ENCODE assay signal across 9 mouse cellular contexts in the genomic region with DNA sequence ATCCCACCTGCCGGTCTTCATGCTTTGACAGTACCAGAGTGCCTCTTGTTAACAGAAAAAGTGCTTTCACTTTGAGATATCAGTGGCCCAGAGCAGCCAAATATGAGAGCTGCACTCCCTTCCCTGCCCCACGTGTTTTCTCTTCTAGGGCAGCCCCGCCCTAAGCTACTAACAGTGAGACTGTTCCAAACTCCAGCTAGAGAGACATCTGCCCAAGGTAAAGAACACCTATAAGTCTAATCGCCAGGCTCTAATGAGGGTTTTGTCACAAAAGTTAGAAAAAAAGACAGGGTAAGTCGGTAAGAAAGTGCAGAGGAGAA. TPM values are rescaled to one million over a fixed set of nuclear protein-coding genes. Genes with fewer than 3 reads are reported as not detected.
DNase-seq lines count a peak whose midpoint lies in the region; ATAC-seq and TF ChIP-seq lines count a peak whose summit lies in the region.
"Had no signal": no experiment of that assay in that cellular context is flagged by ENCODE, and none has a peak within 500 bp of the region (broad histone marks: within the 10 kb centered on the region; RNA-seq: fewer than 3 reads in every experiment).

No protein-coding gene starts in this region.

- H3K79me2 ChIP-seq in heart, adult 2 months (replicated peaks; ENCODE audit: control insufficient read depth, insufficient read depth, low read length): no peaks in the 10 kb centered on the region

- no peaks in the 10 kb centered on the region for H3K27me3 ChIP-seq in heart, adult 2 months (ENCODE audit: control insufficient read depth, insufficient read depth, low read length)
- H3K27me3 ChIP-seq in hindbrain, embryonic 10.5 days (ENCODE audit: insufficient read depth, poor library complexity, severe bottlenecking): no peaks in the 10 kb centered on the region
- no peaks in the 10 kb centered on the region for H3K27me3 ChIP-seq in liver, embryonic 14.5 days (ENCODE audit: control insufficient read depth, insufficient read depth, low read length)

- no peak overlapping the region for H3K27ac ChIP-seq in heart, adult 2 months
- H3K27ac ChIP-seq in hindbrain, embryonic 10.5 days: no peak overlapping the region
- no peak overlapping the region for H3K27ac ChIP-seq in liver, embryonic 14.5 days

- peak; percentile 64 for ATAC-seq in CD4-positive, CD25-positive, alpha-beta regulatory T cell, adult 4 months
- ATAC-seq in liver, embryonic 14.5 days (ENCODE audit: insufficient read depth): no peak

- no peak for TF ChIP-seq EP300 in heart, adult 2 months (IDR thresholded peaks at IDR 0.05; ENCODE audit: insufficient read depth, low read depth, low read length)
- no peak for TF ChIP-seq EP300 in liver, embryonic 14.5 days (IDR thresholded peaks at IDR 0.05; ENCODE audit: low read depth)

- intact Hi-C loops in heart, adult 2 months (cut with DNase I): no loop called here

- TF ChIP-seq POLR2A in heart, adult 2 months (IDR thresholded peaks at IDR 0.05; ENCODE audit: insufficient read depth, low read depth, low read length): no peak

- WGBS in heart, adult 2 months: 34% methylated on average over 5 of the region's 5 CpGs
- 50% methylated on average over 5 of the region's 5 CpGs for WGBS in hindbrain, embryonic 10.5 days
- WGBS in liver, embryonic 14.5 days (ENCODE audit: insufficient replicate concordance): 27% methylated on average over 5 of the region's 5 CpGs

- peak overlapping the region; percentile 50 for H3K4me2 ChIP-seq in liver, embryonic 14.5 days (ENCODE audit: low read depth)

- H3K4me3 ChIP-seq in heart, adult 2 months: no peak overlapping the region
- peak overlapping the region; percentile 44; the same call in 1 of the 2 replicates for H3K4me3 ChIP-seq in hindbrain, embryonic 10.5 days
- H3K4me3 ChIP-seq in liver, embryonic 14.5 days (ENCODE audit: insufficient read depth in 1 of 2, low read depth in 2 of 2, low read length in 2 of 2): peak overlapping the region; percentile 17 to 19; a peak in 3 of 4 replicates

- H3K9ac ChIP-seq in heart, adult 2 months (ENCODE audit: low read depth, low read length): peak overlapping the region; percentile 36
- no peak overlapping the region for H3K9ac ChIP-seq in liver, embryonic 14.5 days (replicated peaks)

- H3K36me3 ChIP-seq in heart, adult 2 months (ENCODE audit: control insufficient read depth, insufficient read depth, low read length): no peaks in the 10 kb centered on the region
- no peaks in the 10 kb centered on the region for H3K36me3 ChIP-seq in hindbrain, embryonic 10.5 days
- no peaks in the 10 kb centered on the region for H3K36me3 ChIP-seq in liver, embryonic 14.5 days (replicated peaks; ENCODE audit: control insufficient read depth, insufficient read depth, low read depth)

- DNase-seq in heart, adult 2 months: no peak
- no peak for DNase-seq in heart, adult 8-10 months (ENCODE audit: low spot score)
- DNase-seq in hindbrain, embryonic 10.5 days (ENCODE audit: low spot score): no peak
- DNase-seq in liver, embryonic 14.5 days (ENCODE audit: low read depth in 3 of 3, low spot score in 3 of 3): no peak
- DNase-seq in layer of hippocampus, adult 9-10 months (ENCODE audit: low spot score): no peak
- no peak for DNase-seq in cerebellum, adult 18-20 months
- no peak for DNase-seq in thymus, postnatal 25 days

- no peak for TF ChIP-seq CTCF in heart, adult 2 months (IDR thresholded peaks at IDR 0.05)
- TF ChIP-seq CTCF in liver, embryonic 14.5 days (IDR thresholded peaks at IDR 0.05; ENCODE audit: low read depth): no peak

- H3K9me3 ChIP-seq in hindbrain, embryonic 10.5 days: peaks cover 20% of the 10 kb centered on the region; the same call in 1 of the 2 replicates
- H3K9me3 ChIP-seq in liver, embryonic 14.5 days (ENCODE audit: control insufficient read depth, low read length): no peaks in the 10 kb centered on the region

- no peaks in the 10 kb centered on the region for H3K4me1 ChIP-seq in heart, adult 2 months (ENCODE audit: control insufficient read depth, insufficient read depth, low read length)
- H3K4me1 ChIP-seq in hindbrain, embryonic 10.5 days (replicated peaks): peaks cover 10% of the 10 kb centered on the region
- H3K4me1 ChIP-seq in liver, embryonic 14.5 days (replicated peaks; ENCODE audit: control insufficient read depth in 2 of 2, insufficient read depth in 2 of 2, low read length in 1 of 2): no peaks in the 10 kb centered on the region

RNA-seq across cellular contexts. Expression of a gene that starts 19.7 kb away (rescaled TPM):
- total RNA-seq in heart, adult 2 months (2021): not detected
- polyA plus RNA-seq in heart, adult 2 months (2012; rRNA removed): 0.18 TPM in 1 of 2 replicates, not detected in the other
- not detected for total RNA-seq in heart, adult 8-10 months (2022)
- polyA plus RNA-seq in CD4-positive, CD25-positive, alpha-beta regulatory T cell, adult 4 months (2017; shearing (Covaris generic)): not detected
- 0.07 TPM in 1 of 2 replicates, not detected in the other for polyA plus RNA-seq in hindbrain, embryonic 10.5 days (2016; fragmentation: Nextera tagmentation; extraction: Ambion mirVana)
- polyA plus RNA-seq in liver, embryonic 14.5 days (2012; rRNA removed): not detected in 2 replicates
- not detected in 2 replicates for polyA plus RNA-seq in liver, embryonic 14.5 days (2014; fragmentation: Nextera tagmentation; extraction: Ambion mirVana)
- total RNA-seq: adrenal gland, adult 18-20 months had no signal

RNA-seq across cellular contexts. Expression of a gene that starts 27.2 kb away (rescaled TPM):
- total RNA-seq in heart, adult 2 months (2021): 10 to 100 TPM; 16.1 to 16.2 TPM
- 13.9 and 22.4 TPM in 2 replicates for polyA plus RNA-seq in heart, adult 2 months (2012; rRNA removed)
- total RNA-seq in heart, adult 8-10 months (2022): 10 to 100 TPM; 12.5 to 17.3 (median 16.1) TPM
- polyA plus RNA-seq in CD4-positive, CD25-positive, alpha-beta regulatory T cell, adult 4 months (2017; shearing (Covaris generic)): 10 to 100 TPM; 12.0 to 13.9 TPM
- polyA plus RNA-seq in hindbrain, embryonic 10.5 days (2016; fragmentation: Nextera tagmentation; extraction: Ambion mirVana): 3.1 and 3.5 TPM in 2 replicates
- 3.0 and 3.2 TPM in 2 replicates for polyA plus RNA-seq in liver, embryonic 14.5 days (2012; rRNA removed)
- polyA plus RNA-seq in liver, embryonic 14.5 days (2014; fragmentation: Nextera tagmentation; extraction: Ambion mirVana): 1.1 and 1.5 TPM in 2 replicates

RNA-seq across cellular contexts. Expression of a gene that starts 27.6 kb away (rescaled TPM):
- total RNA-seq in heart, adult 2 months (2021): 10 to 100 TPM; 80.1 to 99.4 TPM
- polyA plus RNA-seq in heart, adult 2 months (2012; rRNA removed): 30.6 and 38.3 TPM in 2 replicates
- total RNA-seq in heart, adult 8-10 months (2022): 10 to 100 TPM; 80.7 to 94.7 (median 81.9) TPM
- polyA plus RNA-seq in CD4-positive, CD25-positive, alpha-beta regulatory T cell, adult 4 months (2017; shearing (Covaris generic)): 100 to 1,000 TPM; 113 to 135 TPM
- polyA plus RNA-seq in hindbrain, embryonic 10.5 days (2016; fragmentation: Nextera tagmentation; extraction: Ambion mirVana): 199 and 230 TPM in 2 replicates
- 23.3 and 45.1 TPM in 2 replicates for polyA plus RNA-seq in liver, embryonic 14.5 days (2012; rRNA removed)
- 93.6 and 98.9 TPM in 2 replicates for polyA plus RNA-seq in liver, embryonic 14.5 days (2014; fragmentation: Nextera tagmentation; extraction: Ambion mirVana)
